Mouse (Mus musculus) telencephalon, adult 2 months (tissue): Measurements from ENCODE around the gene Vmn1r126.
"Not testable (repeated sequence)": the region's sequence is repeated elsewhere in the genome, so short reads cannot be mapped to it uniquely, and the experiment has no call there.

Experiments
- DNase-seq: peaks from one replicate; pipeline ENCODE4 v3.0.0-alpha.2; 2011; ENCODE audit warnings: low read depth, low spot score

Vmn1r126 gene

DNA sequence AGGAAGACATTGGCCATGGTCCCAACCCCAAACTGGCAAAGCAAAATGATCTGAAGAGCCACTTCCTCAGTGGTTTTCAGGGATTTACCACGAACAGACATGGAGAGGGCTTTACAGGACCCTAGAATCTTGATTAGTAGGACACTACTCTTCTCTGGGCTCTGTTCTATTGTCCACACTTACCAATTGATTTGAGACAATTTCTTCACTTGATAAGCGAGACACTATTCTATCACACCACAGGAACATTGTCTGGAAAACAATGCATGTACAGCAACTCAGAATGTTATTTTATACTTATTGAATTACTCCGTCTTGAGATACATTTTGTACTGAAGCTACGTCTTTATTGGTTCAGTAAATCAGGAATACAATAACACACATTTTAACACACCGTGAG, at the start of gene Vmn1r126:
Vmn1r126 (minus strand) TSS at position 101 of the 400 bp plus-strand sequence.
- DNase-seq, result not testable (repeated sequence)

DNA sequence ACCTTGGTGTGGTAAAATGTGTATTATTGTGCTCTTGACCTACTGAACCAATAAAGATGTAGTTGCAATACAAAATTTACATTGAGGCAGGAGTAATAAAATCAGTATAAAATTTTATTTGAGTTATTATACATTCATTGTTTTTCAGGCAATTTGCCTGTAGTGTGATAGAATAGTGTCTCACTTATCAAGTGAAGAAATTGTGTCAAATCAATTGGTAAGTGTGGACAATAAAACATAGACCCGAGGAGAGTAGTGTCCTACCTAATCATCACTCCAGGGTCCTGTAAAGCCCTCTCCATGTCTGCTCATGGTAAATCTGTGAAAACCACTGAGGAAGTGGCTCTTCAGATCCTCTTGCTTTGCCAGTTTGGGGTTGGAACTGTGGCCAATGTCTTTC, 47.8 kb upstream of the Vmn1r126 start, which contains the start of gene Vmn1r128:
Vmn1r128 (plus strand) TSS at position 301 of the 400 bp plus-strand sequence.
- not testable (repeated sequence) for DNase-seq

DNA sequence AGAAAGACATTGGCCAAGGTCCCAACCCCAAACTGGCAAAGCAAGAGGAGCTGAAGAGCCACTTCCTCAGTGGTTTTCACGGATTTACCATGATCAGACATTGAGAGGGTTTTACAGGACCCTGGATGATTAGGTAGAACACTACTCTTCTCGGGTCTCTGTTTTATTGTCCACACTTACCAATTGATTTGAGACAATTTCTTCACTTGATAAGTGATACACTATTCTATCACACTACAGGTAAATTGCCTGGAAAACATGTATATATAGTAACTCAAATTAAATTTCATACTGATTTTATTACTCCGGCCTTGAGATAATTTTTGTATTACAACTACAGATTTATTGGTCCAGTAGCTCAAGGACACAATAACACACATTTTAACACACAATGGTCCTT, 18.5 kb upstream of the Vmn1r126 start, which contains the start of gene Vmn1r127:
Vmn1r127 (minus strand) TSS at position 101 of the 400 bp plus-strand sequence.
- DNase-seq, result not testable (repeated sequence)

DNA sequence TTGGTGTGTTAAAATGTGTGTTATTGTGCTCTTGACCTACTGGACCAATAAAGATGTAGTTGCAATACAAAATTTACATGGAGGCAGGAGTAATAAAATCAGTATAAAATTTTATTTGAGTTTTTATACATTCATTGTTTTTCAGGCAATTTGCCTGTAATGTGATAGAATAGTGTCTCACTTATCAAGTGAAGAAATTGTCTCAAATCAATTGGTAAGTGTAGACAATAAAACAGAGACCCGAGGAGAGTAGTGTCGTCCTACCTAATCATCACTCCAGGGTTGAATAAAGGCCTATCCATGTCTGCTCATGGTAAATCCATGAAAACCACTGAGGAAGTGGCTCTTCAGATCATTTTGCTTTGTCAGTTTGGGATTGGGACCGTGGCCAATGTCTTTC, 29.4 kb downstream of the Vmn1r126 start, which contains the start of gene Vmn1r125:
Vmn1r125 (plus strand) TSS at position 301 of the 400 bp plus-strand sequence.
- not testable (repeated sequence) for DNase-seq

DNA sequence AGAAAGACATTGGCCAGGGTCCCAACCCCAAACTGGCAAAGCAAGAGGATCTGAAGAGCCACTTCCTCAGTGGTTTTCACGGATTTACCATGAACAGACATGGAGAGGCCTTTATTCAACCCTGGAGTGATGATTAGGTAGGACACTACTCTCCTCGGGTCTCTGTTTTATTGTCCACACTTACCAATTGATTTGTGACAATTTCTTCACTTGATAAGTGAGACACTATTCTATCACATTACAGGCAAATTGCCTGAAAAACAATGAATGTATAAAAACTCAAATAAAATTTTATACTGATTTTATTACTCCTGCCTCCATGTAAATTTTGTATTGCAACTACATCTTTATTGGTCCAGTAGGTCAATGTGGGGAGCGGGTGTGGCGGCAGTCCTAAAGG, 40.8 kb downstream of the Vmn1r126 start, which contains the start of gene Vmn1r124:
Vmn1r124 (minus strand) TSS at position 101 of the 400 bp plus-strand sequence.
- not testable (repeated sequence) for DNase-seq
